Mouse (Mus musculus) ES-E14 (cell line): Measurements from ENCODE around the gene Slc10a1. TPM values are rescaled to one million over a fixed set of nuclear protein-coding genes. Genes with fewer than 3 reads are reported as not detected.
"Not testable (repeated sequence)": the region's sequence is repeated elsewhere in the genome, so short reads cannot be mapped to it uniquely, and the experiment has no call there.

Experiments used
- DNase-seq: peaks from one replicate; pipeline ENCODE4 v3.0.0-alpha.2; 2013; ENCODE audit warnings: low read depth, low spot score
- H3K27ac ChIP-seq: 2 replicates; pipeline ENCODE4 v1.5.1; 2012; ENCODE audit warnings: low read depth, mild to moderate bottlenecking, low read length, moderate library complexity, mixed read lengths; ENCODE audit not compliant: poor library complexity, insufficient read depth, severe bottlenecking
- H3K36me3 ChIP-seq: 2 replicates; pipeline ENCODE4 v1.6.1; 2012; ENCODE audit warnings: mild to moderate bottlenecking, low read length, moderate library complexity, mixed read lengths; ENCODE audit not compliant: control insufficient read depth, poor library complexity, insufficient read depth, severe bottlenecking
- H3K4me1 ChIP-seq, 2 experiments: fragments of 150-350 bp in 1 of 2; sonication (generic) in 1 of 2; 2 replicates each; pipeline ENCODE4 v1.6.1; 2012; ENCODE audit warnings: low read length in 2 of 2, mild to moderate bottlenecking in 1 of 2, mixed read lengths in 1 of 2; ENCODE audit not compliant: control insufficient read depth in 2 of 2, insufficient read depth in 2 of 2, poor library complexity in 1 of 2
- H3K4me3 ChIP-seq, 2 experiments: fragments of 150-350 bp in 1 of 2; sonication (generic) in 1 of 2; 2 replicates each; pipeline ENCODE4 v1.5.1; 2012; ENCODE audit warnings: low read length in 2 of 2, low read depth in 1 of 2, mild to moderate bottlenecking in 1 of 2, mixed read lengths in 1 of 2; ENCODE audit not compliant: insufficient read depth in 1 of 2, poor library complexity in 1 of 2, severe bottlenecking in 1 of 2
- H3K9ac ChIP-seq: 2 replicates; pipeline ENCODE4 v1.6.1; 2012; ENCODE audit warnings: low read depth, mild to moderate bottlenecking, low read length, mixed read lengths; ENCODE audit not compliant: poor library complexity, insufficient read depth, severe bottlenecking
- H3K9me3 ChIP-seq: fragments of 150-350 bp; sonication (generic); 2 replicates; pipeline ENCODE4 v1.6.1; 2012; ENCODE audit warnings: low read depth, mild to moderate bottlenecking, low read length; ENCODE audit not compliant: control insufficient read depth, insufficient read depth
- CHD2 ChIP-seq: IDR thresholded peaks from 2 replicates; pipeline ENCODE4 v1.6.1; 2014; ENCODE audit warnings: mild to moderate bottlenecking, low read depth, low read length, inconsistent platforms
- HCFC1 ChIP-seq: IDR thresholded peaks from 2 replicates; pipeline ENCODE4 v1.6.1; 2012; ENCODE audit warnings: low read length, inconsistent platforms, borderline replicate concordance; ENCODE audit not compliant: insufficient read depth
- MAFK ChIP-seq: IDR thresholded peaks from 2 replicates; pipeline ENCODE4 v1.6.1; 2014; ENCODE audit warnings: mild to moderate bottlenecking, low read depth, low read length, inconsistent platforms; ENCODE audit not compliant: insufficient read depth
- ZC3H11A ChIP-seq: IDR thresholded peaks from 2 replicates; pipeline ENCODE4 v1.6.1; 2012; ENCODE audit warnings: low read depth, mild to moderate bottlenecking, inconsistent platforms, low read length, borderline replicate concordance
- ZNF384 ChIP-seq: IDR thresholded peaks from 2 replicates; pipeline ENCODE4 v1.6.1; 2012; ENCODE audit warnings: low read depth, low read length, inconsistent platforms
- in situ Hi-C, 2 experiments: fragments of 600-800 bp; cut with MboI; formaldehyde crosslinking; loops; one replicate each; pipeline ENCODE4 v1.15.1; 2025; ENCODE audit warnings: low sequenced_read_pairs in 2 of 2, inconsistent platforms in 1 of 2; ENCODE audit not compliant: unreplicated experiment in 2 of 2
- total RNA-seq: library from RNA; depleted of rRNA; stranded (reverse); fragments of 300-350 nt; gene quantifications from 2 replicates; pipeline ENCODE4 v1.2.3, GENCODE M21; 2012

The Slc10a1 gene
- total RNA-seq, 1 experiment = 0.54 TPM

DNA sequence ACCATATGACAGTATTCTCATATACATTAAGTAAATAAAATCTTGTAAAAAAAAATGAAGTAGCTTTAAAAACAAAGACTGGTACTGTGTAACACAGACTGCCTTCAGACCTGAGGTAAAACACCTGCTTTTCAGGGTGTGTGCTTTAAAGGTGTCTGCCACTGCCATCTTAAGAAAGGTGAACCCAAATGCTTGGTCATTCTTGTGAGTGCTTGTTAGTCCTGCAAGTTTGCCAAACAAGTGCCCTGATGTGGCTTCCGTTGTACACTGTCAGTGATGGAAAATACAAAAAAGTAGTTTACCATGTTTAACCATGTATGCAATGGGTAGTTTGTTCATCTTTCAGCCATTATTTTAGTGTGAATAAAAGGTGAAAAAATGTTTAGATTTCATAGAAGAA, 16.0 kb downstream of the Slc10a1 start:
- H3K27ac ChIP-seq = no peak overlapping the region
- TF ChIP-seq CHD2 (no peak), ZC3H11A (no peak), MAFK (no peak), HCFC1 (no peak), ZNF384 (no peak)
- in situ Hi-C loops = no loop called here
- DNase-seq = no peak
- no peaks in the 10 kb centered on the region for H3K9me3 ChIP-seq
- H3K9ac ChIP-seq = no peak overlapping the region
- peaks cover 2 to 3% of the 10 kb centered on the region in 2 experiments; a peak in 1 of 4 replicates for H3K4me1 ChIP-seq
- H3K36me3 ChIP-seq = peaks cover 52% of the 10 kb centered on the region
- no peak overlapping the region for H3K4me3 ChIP-seq

DNA sequence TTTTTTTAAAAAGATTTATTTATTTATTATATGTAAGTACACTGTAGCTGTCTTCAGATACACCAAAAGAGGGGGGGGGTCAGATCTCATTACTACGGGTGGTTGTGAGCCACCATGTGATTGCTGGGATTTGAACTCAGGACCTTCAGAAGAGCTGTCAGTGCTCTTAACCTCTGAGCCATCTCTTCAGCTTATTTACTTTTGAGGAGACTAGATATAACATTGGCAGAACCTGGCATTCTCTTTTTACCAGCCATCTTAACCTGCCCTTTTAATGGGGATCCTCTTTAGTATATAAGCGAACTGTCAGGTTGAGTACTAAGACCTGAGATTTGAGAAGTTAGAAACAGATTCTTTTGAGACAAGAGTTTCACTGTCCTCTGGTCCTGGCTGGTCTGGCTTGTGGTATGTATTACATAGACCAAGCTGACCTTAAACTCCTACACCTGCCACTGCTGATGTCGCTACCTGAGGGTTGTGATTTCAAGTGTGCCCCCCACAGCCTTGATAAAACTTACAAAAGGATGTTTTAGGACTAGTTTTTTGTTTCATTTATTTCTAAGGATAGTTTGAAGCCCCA, 16.8 kb downstream of the Slc10a1 start:
- Histone ChIP-seq H3K9ac (no peak overlapping the region), H3K27ac (no peak overlapping the region), H3K36me3 (peaks cover 60% of the 10 kb centered on the region), H3K9me3 (no peaks in the 10 kb centered on the region), H3K4me1 (peaks cover 3 to 5% of the 10 kb centered on the region in 2 experiments; a peak in 2 of 4 replicates), H3K4me3 (no peak overlapping the region)
- TF ChIP-seq MAFK (no peak), CHD2 (no peak), HCFC1 (no peak)
- in situ Hi-C loops = no loop called here
- no peak for DNase-seq

DNA sequence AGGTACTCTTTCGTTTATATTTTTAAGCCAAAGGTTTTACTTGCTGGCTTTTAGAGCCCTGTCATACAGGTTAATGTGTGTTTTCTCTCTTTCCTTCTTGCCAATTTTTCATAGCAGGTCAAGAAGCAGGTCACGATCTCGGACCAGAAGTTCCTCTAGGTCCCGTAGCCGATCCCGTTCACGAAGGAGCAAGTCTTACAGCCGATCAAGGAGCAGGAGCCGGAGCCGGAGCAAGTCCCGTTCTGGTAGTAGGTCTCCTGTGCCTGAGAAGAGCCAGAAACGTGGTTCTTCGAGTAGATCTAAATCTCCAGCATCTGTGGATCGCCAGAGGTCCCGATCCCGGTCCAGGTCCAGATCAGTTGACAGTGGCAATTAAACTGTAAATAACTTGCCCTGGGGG, 18.9 kb downstream of the Slc10a1 start:
- in situ Hi-C loops, H3K4me1 ChIP-seq, H3K9me3 ChIP-seq, H3K27ac ChIP-seq, DNase-seq, H3K4me3 ChIP-seq, H3K9ac ChIP-seq: not testable (repeated sequence)
- H3K36me3 ChIP-seq = peaks cover 51% of the 10 kb centered on the region

DNA sequence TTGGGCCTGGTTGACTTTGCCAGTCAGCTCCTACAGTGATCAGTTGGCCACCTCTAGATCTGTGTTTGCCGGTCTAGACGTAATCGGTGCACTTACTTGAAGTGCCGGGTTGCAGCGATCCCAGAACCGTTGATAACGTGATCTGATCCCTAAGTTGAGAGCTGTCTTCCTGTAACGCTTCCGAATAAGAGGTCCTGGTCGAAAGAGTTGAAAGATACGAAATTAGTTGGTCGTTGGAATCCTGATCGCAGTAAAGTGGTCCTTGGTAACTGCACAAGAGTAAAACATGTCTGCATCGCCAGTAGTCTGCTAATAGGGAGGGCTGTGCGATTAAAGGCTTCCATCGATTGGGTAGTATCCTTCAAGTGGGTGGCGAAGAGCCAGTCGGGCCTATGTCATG, 20.3 kb downstream of the Slc10a1 start:
- in situ Hi-C loops = no loop called here
- Histone ChIP-seq H3K27ac (no peak overlapping the region), H3K9ac (peak overlapping the region; percentile 46; the same call in 1 of the 2 replicates), H3K4me3 (peak overlapping the region; percentile 51 to 75), H3K4me1 (peaks cover 3% of the 10 kb centered on the region in 2 experiments; a peak in 2 of 4 replicates), H3K36me3 (peaks cover 43% of the 10 kb centered on the region), H3K9me3 (no peaks in the 10 kb centered on the region)
- DNase-seq = no peak
- TF ChIP-seq CHD2 (no peak), HCFC1 (no peak)

DNA sequence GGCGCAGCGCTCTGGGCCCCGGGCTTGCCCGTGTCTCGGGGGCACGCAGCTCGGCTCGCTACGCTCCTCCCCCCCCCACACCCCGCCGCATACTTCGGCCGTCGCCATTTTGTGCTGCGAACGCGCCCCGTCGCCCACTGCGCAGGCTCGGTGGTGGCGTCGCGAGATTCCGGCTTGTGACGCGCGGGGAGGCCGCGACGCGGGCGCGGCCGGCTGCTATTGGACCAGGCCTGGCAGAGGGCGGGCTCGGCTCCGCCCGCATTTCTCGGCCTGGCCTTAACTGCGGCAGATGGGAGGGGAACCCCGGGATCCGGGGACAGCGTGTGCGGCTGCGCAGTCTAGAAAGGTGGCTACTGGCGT, 22.5 kb downstream of the Slc10a1 start:
- Histone ChIP-seq H3K9me3 (no peaks in the 10 kb centered on the region), H3K36me3 (peaks cover 32% of the 10 kb centered on the region), H3K4me3 (peak overlapping the region; percentile 75 to 100), H3K4me1 (peaks cover 2 to 3% of the 10 kb centered on the region in 2 experiments; a peak in 1 of 4 replicates), H3K9ac (peak overlapping the region; percentile 100), H3K27ac (peak overlapping the region; percentile 99)
- in situ Hi-C loops = no loop called here
- peak; percentile 88 for DNase-seq
- TF ChIP-seq CHD2 (peak; percentile 91), ZC3H11A (no peak)
